Mouse (Mus musculus): ENCODE results near the gene Hspb9.

GRCm38 (mm10) chr11:100747114-100747513, 33.5 kb downstream of the Hspb9 start:
- TF ChIP-seq CTCF (IDR thresholded peaks at IDR 0.05; ENCODE audit: borderline replicate concordance, insufficient read depth, low read depth, low read length) (no peak), POLR2A (IDR thresholded peaks at IDR 0.05; ENCODE audit: borderline replicate concordance, insufficient read depth, low read length) (no peak)

Data from cerebellum, adult 2 months (tissue).